Mouse (Mus musculus): ENCODE measurements at regions not wholly inside any gene's neighbourhood (a gene's known extent, or its start where the extent isn't known, plus 50 kb on each side); places are given as distances from the start of the nearest gene placed in this dataset.
A peak's percentile ranks its signal among the peaks of the same experiment; 100 is the strongest.
"Not testable (repeated sequence)": the region's sequence is repeated elsewhere in the genome, so short reads cannot be mapped to it uniquely, and the experiment has no call there.

DNA sequence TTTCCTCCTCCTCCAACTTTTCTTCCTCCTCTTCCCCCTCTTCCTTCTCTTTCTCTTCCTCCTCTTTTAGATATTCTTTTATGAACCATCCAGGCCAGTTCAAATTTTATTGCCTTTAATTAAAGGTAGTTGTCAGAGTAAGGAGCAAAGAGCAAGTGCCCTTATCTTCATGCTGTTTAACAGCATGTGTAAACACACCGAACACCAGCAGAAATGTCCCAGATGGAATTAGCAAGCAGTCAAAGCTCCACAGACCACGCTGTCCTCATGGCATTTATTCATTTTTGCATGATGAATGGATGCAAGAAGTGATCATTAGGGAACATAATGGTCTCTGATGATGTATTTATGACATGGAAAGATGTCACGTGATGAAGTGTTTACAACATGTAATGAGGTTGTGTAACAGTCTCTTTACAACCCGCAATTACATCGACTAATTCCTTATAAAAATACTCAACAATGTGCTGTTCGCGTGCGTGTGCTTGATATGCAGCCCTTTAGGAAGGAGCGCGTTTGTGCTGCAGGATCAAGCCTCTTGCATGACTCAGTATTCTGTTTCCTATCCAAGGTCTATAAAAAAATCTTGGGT is 187.0 kb downstream of the Bmp2 start:
- no peak for DNase-seq (ENCODE audit: low read depth, low spot score)

DNA sequence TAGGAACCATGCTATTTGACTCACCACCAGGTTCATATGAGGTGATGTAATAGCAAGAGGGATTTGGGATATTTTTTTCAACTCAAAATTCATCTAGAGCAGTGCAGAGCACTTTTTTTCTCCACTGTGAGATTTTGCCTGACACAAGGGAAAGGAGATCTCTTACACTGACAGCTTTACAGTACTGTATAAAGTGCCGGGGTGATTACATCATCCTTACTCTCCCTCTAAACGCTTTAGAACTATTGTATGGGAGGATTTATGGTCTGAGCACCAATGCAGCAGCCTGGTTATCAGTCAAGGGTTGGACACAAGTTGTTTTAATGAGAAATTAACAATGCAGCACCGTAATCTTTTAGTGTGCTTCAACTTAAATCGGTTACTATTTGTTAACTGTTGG is 196.5 kb downstream of the Bmp2 start:
- no peak for DNase-seq (ENCODE audit: low read depth, low spot score)

DNA sequence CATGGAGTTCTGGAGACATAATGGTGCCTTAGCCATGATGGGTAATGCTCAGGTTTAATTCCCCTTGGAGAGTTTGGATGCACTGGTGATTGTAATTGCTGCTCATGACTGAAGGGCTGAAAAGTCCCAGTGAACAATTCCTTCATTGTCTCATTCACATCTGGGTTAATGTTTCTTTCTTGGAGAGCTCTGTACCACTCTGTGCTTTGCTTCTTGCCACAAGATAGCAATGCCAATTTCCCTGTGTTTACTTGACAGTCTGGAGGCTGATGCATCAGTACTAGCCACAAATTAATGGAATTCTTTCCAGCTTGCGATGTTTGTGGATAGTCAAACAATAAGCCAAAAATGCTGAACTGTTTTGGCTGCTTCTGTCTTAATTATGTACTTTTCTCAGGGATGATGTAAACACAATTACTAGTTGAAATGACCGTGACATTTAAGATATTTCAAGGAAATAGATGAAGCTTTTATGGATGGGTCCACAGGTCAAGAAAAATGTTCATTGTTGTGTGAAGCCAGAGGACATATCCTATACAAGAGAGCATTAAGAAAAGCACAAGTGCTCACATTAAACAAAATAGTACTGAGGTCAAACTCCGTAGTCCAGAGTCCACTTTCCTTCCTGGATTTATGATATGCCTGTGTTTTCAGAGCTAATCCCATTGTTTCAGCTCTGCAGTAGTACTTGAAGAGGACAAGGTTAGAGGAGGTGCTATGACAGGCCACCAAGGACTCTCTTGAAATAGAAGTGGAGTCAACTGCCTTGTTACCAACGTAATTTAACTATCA is 198.1 kb downstream of the Bmp2 start:
- no peak for DNase-seq (ENCODE audit: low read depth, low spot score)

DNA sequence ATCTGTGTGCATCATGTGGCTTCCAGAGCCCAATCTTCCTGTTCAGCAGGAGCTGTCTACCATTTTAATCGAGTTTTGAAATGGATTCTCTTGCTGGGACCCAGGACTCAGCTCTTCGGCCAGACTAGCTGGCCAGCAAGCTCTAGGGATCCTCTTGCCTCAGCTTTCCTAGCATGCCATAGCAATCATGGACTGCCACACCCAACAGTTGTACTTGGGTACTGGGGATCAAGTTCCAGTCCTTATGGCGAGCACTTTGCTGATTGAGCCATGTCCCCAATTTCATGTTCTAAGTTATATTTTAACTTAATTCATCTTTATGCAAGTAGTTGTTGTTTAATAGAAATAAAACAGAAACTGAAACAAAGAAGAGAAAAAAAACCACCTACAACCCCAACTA is 202.1 kb downstream of the Bmp2 start:
- no peak for DNase-seq (ENCODE audit: low read depth, low spot score)

DNA sequence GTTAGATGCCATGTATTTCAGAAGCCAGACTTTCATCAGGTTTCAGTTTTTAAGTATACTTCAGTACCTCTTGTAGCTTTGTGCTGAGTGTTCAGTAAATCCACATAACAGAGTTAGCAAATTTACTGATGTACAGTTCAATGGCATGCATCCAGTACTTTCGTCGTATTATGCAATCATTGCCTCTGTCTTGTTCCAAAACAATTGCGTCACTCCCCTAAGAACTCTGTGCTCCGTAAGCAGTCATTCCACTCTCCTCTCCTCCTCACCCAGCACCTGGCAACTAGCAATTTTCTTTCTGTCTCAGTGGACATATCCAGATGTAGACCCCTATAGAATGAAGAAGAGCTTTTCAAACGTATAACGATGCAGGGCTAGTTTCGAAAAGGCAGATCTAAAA is 209.5 kb downstream of the Bmp2 start:
- no peak for DNase-seq (ENCODE audit: low read depth, low spot score)

DNA sequence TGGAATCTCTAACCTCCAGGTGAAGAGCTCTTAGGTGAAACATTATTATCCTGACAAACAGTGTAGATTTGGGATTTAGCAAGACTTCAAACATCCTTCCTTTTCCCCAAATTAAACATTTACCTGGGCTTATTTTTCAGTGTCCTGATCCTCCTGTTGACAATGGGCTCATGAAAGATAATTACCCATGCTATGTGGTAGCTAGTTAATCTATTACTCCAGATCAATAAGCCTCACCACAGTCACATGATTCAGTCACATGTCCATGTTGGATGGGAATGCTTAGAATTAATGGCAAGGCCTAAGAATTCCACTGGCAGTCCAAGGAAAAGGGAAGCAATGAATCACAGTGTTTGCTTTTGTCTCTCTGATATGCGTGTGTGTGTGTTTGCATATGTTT is 216.6 kb downstream of the Bmp2 start:
- no peak for DNase-seq (ENCODE audit: low read depth, low spot score)

DNA sequence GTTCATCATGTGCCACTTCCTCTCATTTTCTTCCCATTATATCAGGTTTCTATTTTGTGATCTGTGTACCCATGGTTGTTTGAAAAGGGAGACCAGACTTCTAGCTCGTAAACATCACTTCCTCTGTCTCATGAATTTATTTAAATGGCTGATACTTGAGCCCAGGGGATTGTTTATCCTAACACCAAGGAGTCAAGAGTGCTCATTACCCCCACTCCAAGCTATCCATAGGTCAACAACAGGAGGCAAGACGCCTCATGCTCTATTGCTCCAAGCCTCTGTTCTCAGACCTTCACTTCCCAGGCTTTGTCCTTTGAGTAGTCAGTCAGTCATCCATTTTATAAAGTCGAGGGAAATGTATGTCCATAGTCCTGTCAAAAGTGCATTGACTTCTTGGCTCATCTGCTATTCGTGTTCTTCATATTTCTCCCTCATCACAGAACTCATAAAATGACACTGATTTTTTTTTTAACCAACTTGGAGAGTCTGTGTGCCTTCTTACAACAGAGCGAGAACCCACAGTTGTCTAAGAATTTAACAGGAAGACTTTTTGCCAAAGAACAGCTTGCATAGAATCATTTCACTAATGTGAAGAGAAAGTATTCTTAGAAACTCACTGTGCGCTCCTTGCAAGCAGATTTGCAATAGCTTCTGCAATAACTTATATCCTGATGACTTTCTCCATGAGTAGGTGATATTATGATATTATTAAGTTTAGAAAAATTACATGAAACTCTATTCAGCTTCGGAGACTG is 231.8 kb downstream of the Bmp2 start:
- DNase-seq (ENCODE audit: low read depth, low spot score) = no peak

DNA sequence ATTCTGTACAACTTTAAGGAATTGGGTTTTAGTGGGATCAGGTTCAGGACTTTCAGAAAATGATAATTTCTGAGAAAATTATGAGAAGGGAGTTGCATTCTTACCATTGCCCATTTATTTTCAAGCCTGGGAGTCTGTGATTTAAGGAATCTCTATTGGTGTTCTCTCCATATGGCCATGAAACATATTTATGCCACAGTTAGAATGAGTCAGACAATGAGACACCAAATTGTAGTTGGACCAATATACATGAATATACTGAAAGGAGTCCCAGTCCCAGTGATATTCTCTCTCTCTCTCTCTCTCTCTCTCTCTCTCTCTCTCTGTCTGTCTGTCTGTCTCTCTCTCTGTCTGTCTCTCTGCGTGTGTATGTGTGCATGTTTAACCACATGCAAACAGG is 239.1 kb downstream of the Bmp2 start:
- DNase-seq (ENCODE audit: low read depth, low spot score) = no peak

DNA sequence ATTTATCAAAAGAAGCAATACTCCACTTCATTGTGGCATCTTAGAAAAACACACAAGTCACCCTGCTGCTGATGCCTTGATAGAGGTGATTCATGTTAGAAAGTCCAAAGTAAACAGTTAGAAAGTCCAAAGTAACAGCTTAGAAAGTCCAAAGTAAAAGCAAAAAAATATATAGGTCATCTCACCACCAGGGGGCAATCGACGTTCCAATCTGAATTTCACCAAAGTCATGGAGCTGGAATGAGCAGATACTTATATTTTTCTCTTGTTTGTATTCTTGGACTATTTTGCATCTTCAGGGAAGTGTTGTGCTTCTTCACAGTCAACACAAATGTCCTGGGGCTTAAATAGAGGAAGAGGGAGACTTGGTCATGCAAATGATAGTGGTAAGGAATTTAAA is 241.3 kb downstream of the Bmp2 start:
- DNase-seq (ENCODE audit: low read depth, low spot score) = peak; percentile 26

DNA sequence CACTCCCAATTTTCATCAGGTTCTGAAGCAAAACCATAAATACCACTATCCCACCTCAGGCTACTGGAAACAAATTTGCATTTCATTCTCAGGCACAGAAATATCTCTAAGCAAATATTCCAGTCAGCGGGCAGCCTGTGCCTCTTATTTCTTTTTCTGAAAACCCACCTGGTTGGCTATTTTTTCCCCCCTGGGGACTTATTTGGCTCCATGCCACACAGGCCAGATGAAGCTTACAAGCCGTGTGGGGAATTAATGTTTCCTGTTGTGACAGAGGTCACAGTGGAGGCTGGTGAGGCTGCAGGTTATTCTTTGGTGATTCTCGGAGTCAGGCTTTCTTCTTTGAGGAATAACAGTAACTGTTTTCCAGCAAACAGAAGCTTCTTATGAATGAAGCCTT is 250.7 kb downstream of the Bmp2 start:
- no peak for DNase-seq (ENCODE audit: low read depth, low spot score)

DNA sequence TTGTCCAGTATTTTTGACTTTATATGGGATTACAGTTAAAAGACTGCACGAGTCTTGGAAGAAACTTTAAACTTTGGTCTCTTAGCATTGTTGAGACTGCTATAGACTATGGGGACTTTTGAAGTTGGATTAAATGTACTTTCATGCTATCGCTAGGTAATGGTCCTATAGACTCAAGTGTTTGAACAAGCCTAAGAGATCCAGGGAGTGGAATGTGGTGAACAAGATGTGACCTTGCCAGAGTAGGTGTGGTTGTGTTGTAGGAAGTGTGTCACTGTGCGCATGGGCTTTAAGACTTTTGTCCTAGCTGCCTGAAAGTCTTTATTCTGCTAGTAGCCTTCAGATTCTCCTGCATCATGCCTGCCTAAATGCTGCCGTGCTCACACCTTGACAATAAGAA is 269.5 kb downstream of the Bmp2 start:
- DNase-seq (ENCODE audit: low read depth, low spot score) = peak; percentile 5

DNA sequence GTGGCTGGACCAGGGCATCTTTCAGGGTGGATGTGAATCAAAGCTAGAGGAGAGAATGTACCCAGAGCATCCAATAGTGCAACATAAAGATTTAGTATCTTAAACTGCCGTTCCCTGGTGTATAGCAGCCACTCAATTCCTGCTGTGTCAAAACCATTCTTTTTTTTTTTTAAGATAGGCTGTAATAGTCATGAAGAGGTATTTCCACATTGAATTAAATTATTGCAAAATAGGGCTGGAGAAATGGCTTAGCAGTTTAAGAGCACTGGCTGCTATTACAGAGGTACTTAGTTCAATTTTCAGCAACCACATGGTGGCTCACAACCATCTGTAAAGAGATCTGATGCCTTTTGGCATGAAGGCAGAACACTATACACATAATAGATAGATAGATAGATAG is 277.4 kb downstream of the Bmp2 start:
- no peak for DNase-seq (ENCODE audit: low read depth, low spot score)

DNA sequence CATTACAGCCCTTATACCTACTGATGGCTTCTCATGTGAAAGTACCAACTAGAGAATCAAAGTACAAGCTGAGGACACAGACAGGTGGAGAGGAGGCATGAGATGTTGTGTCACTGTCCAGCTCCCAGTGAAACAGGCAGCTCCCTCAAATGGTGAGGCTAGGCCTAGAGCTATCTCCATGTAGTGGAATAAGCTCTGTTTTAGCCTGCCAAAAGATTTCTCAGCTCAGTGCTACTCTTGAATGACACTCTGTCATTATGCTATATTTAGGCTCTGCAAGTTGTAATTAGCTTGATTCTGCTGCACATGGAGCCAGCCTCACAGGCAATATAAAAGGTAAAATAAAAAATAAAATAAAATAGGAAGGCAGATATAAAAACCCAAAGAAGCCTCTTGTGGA is 298.5 kb downstream of the Bmp2 start:
- no peak for DNase-seq (ENCODE audit: low read depth, low spot score)

DNA sequence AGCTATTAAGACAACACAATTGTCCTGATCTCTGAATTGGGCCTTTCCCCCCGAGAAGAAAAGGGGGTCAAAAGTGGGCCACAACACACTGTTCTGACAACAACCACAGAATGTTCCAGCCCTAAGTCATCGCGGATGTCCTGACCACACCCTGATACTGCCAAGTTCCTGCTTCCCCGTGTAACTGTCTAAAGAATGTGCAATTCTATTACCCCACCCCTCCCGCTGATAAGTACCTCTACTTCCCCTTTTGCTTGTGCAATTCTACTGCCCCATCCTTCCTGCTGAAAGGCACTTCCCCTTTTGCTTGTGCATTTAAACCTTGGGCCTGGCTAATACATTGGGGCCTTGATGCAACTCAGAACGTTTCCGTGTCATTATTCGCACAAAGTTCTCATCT is 323.0 kb downstream of the Bmp2 start:
- not testable (repeated sequence) for DNase-seq (ENCODE audit: low read depth, low spot score)

DNA sequence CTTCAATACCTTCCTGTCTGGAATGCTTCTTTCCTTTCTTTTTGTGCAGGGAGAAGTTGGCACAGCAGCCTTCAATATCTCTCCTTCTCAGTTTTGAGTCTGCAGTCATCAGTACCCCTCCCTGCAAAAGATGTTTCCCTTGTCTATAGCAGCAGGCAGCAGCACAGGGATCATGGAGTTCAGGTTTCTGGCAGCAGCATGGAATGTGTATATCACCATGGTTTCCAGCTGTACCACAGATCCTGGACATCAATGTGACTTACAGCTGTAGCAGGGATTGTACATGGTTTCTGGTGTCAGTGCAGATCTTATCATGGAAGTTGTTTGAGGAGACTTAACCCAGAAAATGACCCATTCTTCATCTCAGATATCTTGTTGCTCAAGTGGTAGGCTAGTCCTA is 331.7 kb downstream of the Bmp2 start:
- DNase-seq (ENCODE audit: low read depth, low spot score) = no peak

DNA sequence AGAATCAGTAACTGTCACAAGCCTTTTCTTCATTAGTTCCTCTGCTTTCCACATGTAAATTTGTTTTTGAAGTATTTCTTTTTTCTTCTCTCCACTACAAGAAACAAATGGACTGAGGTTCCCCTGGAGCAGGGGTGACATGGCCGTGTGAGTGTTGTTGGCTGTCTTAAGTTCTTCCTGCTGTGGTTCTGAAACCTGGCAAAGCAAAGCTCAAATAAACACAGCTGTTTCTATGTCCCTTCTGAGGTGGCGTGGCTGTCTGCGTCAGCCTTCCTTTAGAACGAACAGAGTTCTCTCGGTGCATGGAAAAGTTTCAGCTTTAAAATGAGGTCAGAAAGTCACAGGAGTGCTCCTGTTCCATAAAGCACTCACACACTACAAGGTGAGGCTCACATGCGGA is 354.3 kb downstream of the Bmp2 start:
- no peak for DNase-seq (ENCODE audit: low read depth, low spot score)

All from ZHBTc4 (cell line).